Mouse (Mus musculus) embryonic facial prominence, embryonic 12.5 days (tissue): ENCODE measurements at regions not wholly inside any gene's neighbourhood (a gene's known extent, or its start where the extent isn't known, plus 50 kb on each side); places are given as distances from the start of the nearest gene placed in this dataset.
A peak's percentile ranks its signal among the peaks of the same experiment; 100 is the strongest.

Experiments
- ATAC-seq: fragments of 200-750 bp; cut with Nextera tagmentation; 2 replicates; pipeline ENCODE4 v1.8.0; 2017; ENCODE audit not compliant: insufficient number of reproducible peaks, insufficient read depth, low FRiP score, low TSS enrichment
- H3K27ac ChIP-seq: fragments of 300-500 bp; sonication (generic); 2 replicates; pipeline ENCODE4 v1.5.1; 2016; ENCODE audit warnings: mild to moderate bottlenecking
- H3K27me3 ChIP-seq: fragments of 300-500 bp; sonication (generic); 2 replicates; pipeline ENCODE4 v1.6.1; 2016; ENCODE audit warnings: mild to moderate bottlenecking, moderate library complexity
- H3K36me3 ChIP-seq: fragments of 300-500 bp; sonication (generic); 2 replicates; pipeline ENCODE4 v1.6.1; 2016; ENCODE audit warnings: mild to moderate bottlenecking
- H3K4me1 ChIP-seq: fragments of 300-500 bp; sonication (generic); 2 replicates; pipeline ENCODE4 v1.6.1; 2016
- H3K4me2 ChIP-seq: fragments of 300-500 bp; sonication (generic); replicated peaks from 2 replicates; pipeline ENCODE4 v1.6.1; 2016; ENCODE audit warnings: mild to moderate bottlenecking, moderate library complexity
- H3K4me3 ChIP-seq: fragments of 300-500 bp; sonication (generic); 2 replicates; pipeline ENCODE4 v1.5.1; 2016; ENCODE audit warnings: mild to moderate bottlenecking
- H3K9ac ChIP-seq: fragments of 300-500 bp; sonication (generic); 2 replicates; pipeline ENCODE4 v1.6.1; 2016; ENCODE audit warnings: mild to moderate bottlenecking, moderate library complexity
- H3K9me3 ChIP-seq: fragments of 300-500 bp; sonication (generic); 2 replicates; pipeline ENCODE4 v1.6.1; 2016; ENCODE audit warnings: mild to moderate bottlenecking, moderate library complexity
- WGBS: fragments of 180-500 bp; shearing (Covaris S2); methylation state at CpG from one replicate; pipeline ENCODE4 v1.1.7; 2016; 5-methylcytosine and 5-hydroxymethylcytosine counted together

- H3K4me2 ChIP-seq: peak overlapping the region; percentile 29
- no peaks in the 10 kb centered on the region for H3K9me3 ChIP-seq
- H3K27me3 ChIP-seq: peaks cover 38% of the 10 kb centered on the region
- no peaks in the 10 kb centered on the region for H3K36me3 ChIP-seq
- 0 out of 2 replicates have a peak overlapping the region, but pooled peaks have one; percentile 13 for H3K4me3 ChIP-seq
- no peaks in the 10 kb centered on the region for H3K4me1 ChIP-seq
- H3K9ac ChIP-seq: no peak overlapping the region
- peak; percentile 57; the same call in 1 of the 2 replicates for ATAC-seq
- 3% methylated on average over 15 of the region's 15 CpGs for WGBS
- H3K27ac ChIP-seq: no peak overlapping the region
Measured at GRCm38 (mm10) chr13:83739541-83740061, 235.8 kb downstream of the Mef2c start.

DNA sequence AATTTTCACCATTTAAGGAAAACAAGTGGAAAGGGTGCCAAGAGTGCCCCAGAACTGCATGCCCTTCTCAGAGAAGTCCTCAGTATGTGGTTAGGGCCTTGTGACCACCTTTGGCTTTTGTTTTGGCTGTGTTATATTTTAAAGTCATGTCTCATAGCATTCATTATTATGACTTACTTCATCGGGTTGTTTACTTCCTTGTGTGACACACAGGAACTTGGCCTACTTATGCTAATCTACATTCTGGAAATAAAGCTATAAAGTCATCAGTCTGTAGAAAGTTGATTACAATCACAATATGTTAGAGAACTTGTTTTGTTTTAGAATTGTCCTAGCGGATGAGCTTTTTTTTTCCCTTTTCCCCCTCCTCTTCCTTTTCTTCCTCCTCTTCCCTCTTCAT is 236.3 kb downstream of the Mef2c start:
- Histone ChIP-seq H3K9ac (no peak overlapping the region), H3K4me1 (no peaks in the 10 kb centered on the region), H3K4me3 (no peak overlapping the region), H3K27ac (no peak overlapping the region), H3K9me3 (no peaks in the 10 kb centered on the region), H3K4me2 (0 out of 2 replicates have a peak overlapping the region, but pooled peaks have one; percentile 29), H3K27me3 (peaks cover 38% of the 10 kb centered on the region), H3K36me3 (no peaks in the 10 kb centered on the region)
- WGBS: 31% methylated on average over 2 of the region's 2 CpGs
- ATAC-seq: no peak

DNA sequence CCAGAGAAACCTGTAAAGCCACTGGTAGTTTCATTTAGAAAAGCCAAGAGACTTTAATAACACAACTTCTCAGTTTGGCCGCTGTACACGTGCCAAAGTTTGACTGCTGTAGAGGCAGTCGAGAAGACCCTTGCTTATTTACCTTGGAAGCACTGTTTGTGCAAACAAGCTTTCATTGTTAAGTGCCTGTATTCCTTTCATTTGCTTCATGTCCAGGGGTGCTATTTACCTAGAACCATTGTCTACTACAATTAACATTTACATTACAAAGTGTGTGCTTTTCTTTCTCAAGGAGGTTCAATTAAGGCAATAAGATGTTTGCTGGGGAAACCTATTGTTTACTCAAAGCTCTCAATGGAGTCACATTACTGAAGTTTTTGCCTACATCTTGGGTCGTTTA is 236.9 kb downstream of the Mef2c start:
- no peak overlapping the region for H3K4me2 ChIP-seq
- H3K27ac ChIP-seq: no peak overlapping the region
- H3K4me1 ChIP-seq: no peaks in the 10 kb centered on the region
- H3K27me3 ChIP-seq: peaks cover 35% of the 10 kb centered on the region
- no peaks in the 10 kb centered on the region for H3K36me3 ChIP-seq
- WGBS: 15% methylated on average over 4 of the region's 4 CpGs
- H3K9ac ChIP-seq: no peak overlapping the region
- no peak overlapping the region for H3K4me3 ChIP-seq
- no peak for ATAC-seq
- no peaks in the 10 kb centered on the region for H3K9me3 ChIP-seq

DNA sequence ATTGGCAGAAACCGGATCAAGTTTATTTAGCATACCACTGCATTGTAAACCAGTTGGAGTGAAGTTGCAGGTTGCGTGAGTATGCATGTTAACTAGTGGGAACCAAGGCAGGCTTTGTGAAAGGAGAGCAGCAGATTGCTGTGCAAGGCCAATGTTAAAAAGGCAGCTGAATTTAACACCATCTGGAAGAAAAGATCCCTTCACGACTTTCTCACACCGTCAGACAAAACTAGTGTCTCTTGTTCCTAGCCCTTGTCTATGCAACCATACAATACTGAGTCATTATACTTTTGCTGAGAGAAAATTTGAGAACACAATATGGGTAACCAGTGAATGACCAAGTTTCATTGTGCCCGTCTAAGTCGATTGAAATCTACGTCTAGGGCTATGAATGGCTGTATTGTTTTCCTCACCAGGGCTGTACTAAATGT is 237.8 kb downstream of the Mef2c start:
- 19% methylated on average over 7 of the region's 7 CpGs for WGBS
- Histone ChIP-seq H3K27ac (no peak overlapping the region), H3K36me3 (no peaks in the 10 kb centered on the region), H3K4me3 (no peak overlapping the region), H3K27me3 (peaks cover 32% of the 10 kb centered on the region), H3K4me1 (no peaks in the 10 kb centered on the region), H3K9ac (no peak overlapping the region), H3K4me2 (no peak overlapping the region), H3K9me3 (no peaks in the 10 kb centered on the region)
- ATAC-seq: no peak

DNA sequence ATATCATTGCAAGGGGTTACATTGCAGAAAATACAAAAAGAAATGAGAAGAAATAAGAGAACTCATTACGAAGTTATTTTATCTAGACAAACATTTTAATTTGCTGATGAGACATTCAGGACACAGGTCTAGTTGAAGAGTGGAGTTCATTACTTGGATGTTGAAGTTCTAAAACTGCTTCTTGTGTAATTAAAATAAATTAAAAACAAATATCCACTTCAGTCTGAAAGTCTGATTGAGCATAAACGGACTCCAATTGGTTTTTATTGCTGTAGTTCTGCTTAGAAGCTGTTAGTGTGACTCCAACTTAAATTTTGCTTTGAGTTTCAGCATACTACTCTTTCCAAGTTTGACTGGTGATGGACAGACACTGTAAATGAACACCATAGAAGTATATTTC is 238.3 kb downstream of the Mef2c start:
- Histone ChIP-seq H3K4me3 (no peak overlapping the region), H3K9me3 (no peaks in the 10 kb centered on the region), H3K36me3 (no peaks in the 10 kb centered on the region), H3K4me2 (no peak overlapping the region), H3K4me1 (no peaks in the 10 kb centered on the region), H3K27ac (no peak overlapping the region), H3K27me3 (peaks cover 30% of the 10 kb centered on the region), H3K9ac (no peak overlapping the region)
- 58% methylated on average over 2 of the region's 2 CpGs for WGBS
- ATAC-seq: no peak

DNA sequence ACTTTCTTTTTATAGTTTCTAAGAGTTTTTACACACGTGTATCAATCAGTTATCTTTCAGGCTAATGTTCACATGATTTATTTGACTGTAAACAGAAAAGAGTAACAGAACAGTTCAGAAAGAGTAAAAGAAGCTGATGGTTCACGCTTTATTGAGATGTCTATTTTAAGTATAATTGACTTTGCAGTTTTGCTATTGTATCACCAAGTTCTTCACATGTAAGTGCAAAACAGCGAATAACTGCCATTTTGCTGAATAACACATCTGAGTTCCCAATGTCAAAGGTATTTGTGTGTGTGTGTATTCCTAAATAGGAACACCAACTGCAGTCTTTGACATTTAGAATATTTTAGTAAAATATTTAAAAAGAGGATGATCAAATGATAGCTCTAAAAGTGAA is 238.7 kb downstream of the Mef2c start:
- ATAC-seq: no peak
- H3K4me1 ChIP-seq: no peaks in the 10 kb centered on the region
- WGBS: 73% methylated on average over 3 of the region's 3 CpGs
- H3K27me3 ChIP-seq: peaks cover 27% of the 10 kb centered on the region
- H3K4me2 ChIP-seq: no peak overlapping the region
- no peaks in the 10 kb centered on the region for H3K9me3 ChIP-seq
- H3K27ac ChIP-seq: no peak overlapping the region
- no peak overlapping the region for H3K4me3 ChIP-seq
- no peak overlapping the region for H3K9ac ChIP-seq
- H3K36me3 ChIP-seq: no peaks in the 10 kb centered on the region

- Histone ChIP-seq H3K4me1 (no peaks in the 10 kb centered on the region), H3K36me3 (no peaks in the 10 kb centered on the region), H3K9me3 (no peaks in the 10 kb centered on the region), H3K9ac (no peak overlapping the region), H3K4me3 (no peak overlapping the region), H3K27ac (no peak overlapping the region), H3K4me2 (no peak overlapping the region), H3K27me3 (peaks cover 19% of the 10 kb centered on the region)
- WGBS: 78% methylated on average over 2 of the region's 2 CpGs
- no peak for ATAC-seq
Measured at GRCm38 (mm10) chr13:83743381-83743780, 239.5 kb downstream of the Mef2c start.

GRCm38 (mm10) chr13:83744110-83744752 is 240.4 kb downstream of the Mef2c start:
- H3K4me2 ChIP-seq: peak overlapping the region; percentile 80
- no peaks in the 10 kb centered on the region for H3K9me3 ChIP-seq
- H3K4me3 ChIP-seq: no peak overlapping the region
- H3K9ac ChIP-seq: no peak overlapping the region
- H3K4me1 ChIP-seq: no peaks in the 10 kb centered on the region
- no peaks in the 10 kb centered on the region for H3K36me3 ChIP-seq
- WGBS: 41% methylated on average over 8 of the region's 8 CpGs
- H3K27ac ChIP-seq: peak overlapping the region; percentile 54; the same call in 1 of the 2 replicates
- ATAC-seq: no peak
- H3K27me3 ChIP-seq: peaks cover 19% of the 10 kb centered on the region

GRCm38 (mm10) chr13:83744981-83745555 is 241.2 kb downstream of the Mef2c start:
- Histone ChIP-seq H3K4me2 (peak overlapping the region; percentile 80), H3K9me3 (no peaks in the 10 kb centered on the region), H3K36me3 (no peaks in the 10 kb centered on the region), H3K4me3 (peak overlapping the region; percentile 51), H3K4me1 (no peaks in the 10 kb centered on the region), H3K9ac (peak overlapping the region; percentile 58), H3K27me3 (peaks cover 12% of the 10 kb centered on the region), H3K27ac (peak overlapping the region; percentile 54; the same call in 1 of the 2 replicates)
- peak; percentile 93 for ATAC-seq
- WGBS: 1% methylated on average over 38 of the region's 38 CpGs

DNA sequence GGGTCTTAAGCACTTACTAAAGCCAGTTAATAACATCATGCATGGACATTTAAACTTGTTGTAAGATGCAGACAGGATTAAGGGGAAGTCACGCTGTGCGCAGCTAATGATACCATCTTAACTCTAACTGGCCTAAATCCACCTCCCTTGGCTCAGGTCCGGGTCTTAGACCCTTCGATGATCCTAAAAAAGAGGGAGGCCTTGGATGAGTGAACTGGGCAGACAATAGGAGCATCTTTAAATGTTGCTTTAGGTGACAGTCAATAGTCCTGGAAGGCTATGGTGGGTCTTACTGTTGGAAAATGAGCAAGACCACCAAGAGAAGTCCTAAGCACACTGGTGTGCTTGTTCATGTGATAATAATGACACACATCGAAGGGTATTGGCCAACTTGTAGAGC is 242.1 kb downstream of the Mef2c start:
- WGBS: 71% methylated on average over 5 of the region's 5 CpGs
- Histone ChIP-seq H3K27me3 (peaks cover 9% of the 10 kb centered on the region), H3K9me3 (no peaks in the 10 kb centered on the region), H3K9ac (no peak overlapping the region), H3K4me2 (no peak overlapping the region), H3K4me1 (no peaks in the 10 kb centered on the region), H3K4me3 (no peak overlapping the region), H3K27ac (no peak overlapping the region), H3K36me3 (no peaks in the 10 kb centered on the region)
- ATAC-seq: no peak

GRCm38 (mm10) chr13:83747671-83748070 is 243.8 kb downstream of the Mef2c start:
- 57% methylated on average over 3 of the region's 3 CpGs for WGBS
- Histone ChIP-seq H3K27me3 (peaks cover 3% of the 10 kb centered on the region), H3K4me2 (no peak overlapping the region)

More at GRCm38 (mm10) chr13:83747671-83748070, 243.8 kb downstream of the Mef2c start:
- no peaks in the 10 kb centered on the region for H3K4me1 ChIP-seq
- H3K36me3 ChIP-seq: no peaks in the 10 kb centered on the region
- H3K9me3 ChIP-seq: no peaks in the 10 kb centered on the region
- ATAC-seq: no peak
- H3K4me3 ChIP-seq: no peak overlapping the region
- H3K9ac ChIP-seq: no peak overlapping the region
- no peak overlapping the region for H3K27ac ChIP-seq
